Mouse (Mus musculus) hindbrain, embryonic 14.5 days (tissue): ENCODE results near the gene Ppp1ca. TPM values are rescaled to one million over a fixed set of nuclear protein-coding genes. Genes with fewer than 3 reads are reported as not detected.

Source experiments
- ATAC-seq: fragments of 200-750 bp; cut with Nextera tagmentation; 2 replicates; pipeline ENCODE4 v1.8.0; 2017; ENCODE audit warnings: moderate number of reproducible peaks, mild to moderate bottlenecking, moderate TSS enrichment, moderate library complexity; ENCODE audit not compliant: low FRiP score
- DNase-seq: peaks from one replicate; pipeline ENCODE4 v3.0.0-alpha.2; 2015; ENCODE audit warnings: low spot score
- H3K27ac ChIP-seq: fragments of 300-500 bp; sonication (generic); 2 replicates; pipeline ENCODE4 v1.5.1; 2014; ENCODE audit warnings: mild to moderate bottlenecking, moderate library complexity
- H3K27me3 ChIP-seq: fragments of 300-500 bp; sonication (generic); 2 replicates; pipeline ENCODE4 v1.6.1; 2014; ENCODE audit warnings: mild to moderate bottlenecking, low read length, mixed read lengths; ENCODE audit not compliant: control insufficient read depth, insufficient read depth
- H3K36me3 ChIP-seq: fragments of 300-500 bp; sonication (generic); replicated peaks from 2 replicates; pipeline ENCODE4 v1.6.1; 2014; ENCODE audit not compliant: control insufficient read depth, insufficient read depth
- H3K4me1 ChIP-seq: fragments of 300-500 bp; sonication (generic); replicated peaks from 2 replicates; pipeline ENCODE4 v1.6.1; 2014; ENCODE audit warnings: antibody characterized with exemption, low read length, mixed read lengths; ENCODE audit not compliant: control insufficient read depth, insufficient read depth
- H3K4me2 ChIP-seq: fragments of 300-500 bp; sonication (generic); replicated peaks from 2 replicates; pipeline ENCODE4 v1.6.1; 2014; ENCODE audit warnings: mild to moderate bottlenecking, moderate library complexity
- H3K4me3 ChIP-seq: fragments of 300-500 bp; sonication (generic); replicated peaks from 2 replicates; pipeline ENCODE4 v1.5.1; 2014; ENCODE audit warnings: mild to moderate bottlenecking, low read length
- H3K9ac ChIP-seq: fragments of 300-500 bp; sonication (generic); 2 replicates; pipeline ENCODE4 v1.6.1; 2014
- H3K9me3 ChIP-seq: fragments of 300-500 bp; sonication (generic); 2 replicates; pipeline ENCODE4 v1.6.1; 2016; ENCODE audit warnings: low read length; ENCODE audit not compliant: control insufficient read depth
- WGBS: fragments of 180-500 bp; shearing (Covaris S2); extraction: QIAGEN DNeasy Blood & Tissue Kit; methylation state at CpG from one replicate; pipeline ENCODE4 v1.1.7; 2014; 5-methylcytosine and 5-hydroxymethylcytosine counted together
- polyA plus RNA-seq: library from polyadenylated mRNA; unstranded; fragments of >200 nt; fragmentation: Nextera tagmentation; extraction: Ambion mirVana; gene quantifications from 2 replicates; pipeline ENCODE4 v1.2.1, GENCODE M21; 2014

Ppp1ca gene
- polyA plus RNA-seq, 1 experiment from 2014 or later = 581 TPM

DNA sequence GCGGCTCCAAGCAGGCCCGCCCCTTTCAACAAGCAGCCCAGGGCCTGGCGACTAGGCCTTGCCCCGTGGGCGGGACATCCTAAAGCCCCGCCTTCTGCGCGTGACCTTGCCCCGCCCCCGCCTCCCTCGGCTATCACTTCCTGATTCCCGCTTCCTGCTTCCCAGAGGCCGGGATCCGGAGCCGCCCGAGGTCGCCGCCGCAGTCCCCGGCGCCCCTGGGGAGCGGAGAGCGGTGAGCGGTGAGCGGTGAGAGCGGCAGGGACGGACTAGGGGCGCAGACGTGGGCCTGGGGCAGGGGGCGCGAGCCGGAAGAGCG lies 43.4 kb upstream of the Ppp1ca start, which contains the start of gene Coro1b:
Gene Coro1b (plus strand): TSS at position 129 of the 316 bp plus-strand sequence.
- peak; percentile 92 for ATAC-seq

DNA sequence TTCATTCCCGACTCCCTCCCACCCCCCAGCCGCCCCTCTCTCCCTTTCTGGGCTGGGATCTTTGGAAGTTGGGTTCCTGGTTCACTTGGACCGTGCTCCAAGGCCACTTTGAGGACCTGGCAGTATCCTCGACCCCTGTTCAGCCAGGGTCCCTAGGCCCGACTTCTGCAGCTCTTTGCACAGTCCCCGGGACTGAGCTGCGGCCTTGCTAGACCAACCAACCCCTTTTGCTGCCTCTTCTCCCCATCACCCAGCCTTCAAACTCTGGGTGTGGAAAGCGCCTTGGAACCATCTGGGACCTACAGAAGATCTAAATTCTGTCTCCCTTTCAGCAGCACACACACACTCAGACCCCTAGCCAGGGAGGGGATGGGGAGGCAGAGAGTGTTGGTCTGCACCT lies 43.0 kb upstream of the Ppp1ca start:
- peak overlapping the region; percentile 75 for H3K4me2 ChIP-seq
- H3K27me3 ChIP-seq = no peaks in the 10 kb centered on the region
- peak overlapping the region; percentile 80 for H3K4me3 ChIP-seq
- H3K9ac ChIP-seq = peak overlapping the region; percentile 87
- H3K9me3 ChIP-seq = no peaks in the 10 kb centered on the region
- peaks cover 28% of the 10 kb centered on the region for H3K36me3 ChIP-seq
- DNase-seq (no peak), ATAC-seq (no peak)
- H3K27ac ChIP-seq = peak overlapping the region; percentile 61
- H3K4me1 ChIP-seq = peaks cover 14% of the 10 kb centered on the region
- 2% methylated on average over 8 of the region's 8 CpGs for WGBS

More for the DNA sequence above, 43.4 kb upstream of the Ppp1ca start, which contains the start of gene Coro1b:
- Histone ChIP-seq H3K27me3 (no peaks in the 10 kb centered on the region), H3K27ac (peak within 1 kb of the TSS; percentile 61), H3K9me3 (no peaks in the 10 kb centered on the region), H3K36me3 (peaks cover 24% of the 10 kb centered on the region), H3K9ac (peak within 1 kb of the TSS; percentile 87), H3K4me2 (peak within 1 kb of the TSS; percentile 75), H3K4me1 (peaks cover 14% of the 10 kb centered on the region), H3K4me3 (peak within 1 kb of the TSS; percentile 80)
- WGBS = under 1% methylated on average over 30 of the region's 33 CpGs
- peak; percentile 90 for DNase-seq

DNA sequence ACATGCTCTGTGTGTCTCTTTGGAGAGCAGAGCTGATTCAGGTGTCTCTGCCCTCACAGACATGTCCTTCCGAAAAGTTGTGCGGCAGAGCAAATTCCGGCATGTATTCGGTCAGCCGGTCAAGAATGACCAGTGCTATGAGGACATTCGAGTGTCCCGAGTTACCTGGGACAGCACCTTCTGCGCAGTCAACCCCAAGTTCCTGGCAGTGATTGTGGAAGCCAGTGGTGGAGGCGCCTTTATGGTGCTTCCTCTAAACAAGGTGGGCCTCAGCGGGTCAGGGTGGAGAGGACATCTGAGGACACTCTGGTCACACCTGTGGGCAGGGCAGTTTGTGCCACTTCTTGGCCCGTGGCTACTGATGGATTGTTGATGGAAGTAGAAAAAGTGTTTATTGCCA lies 42.6 kb upstream of the Ppp1ca start:
- Histone ChIP-seq H3K27me3 (no peaks in the 10 kb centered on the region), H3K36me3 (peaks cover 31% of the 10 kb centered on the region), H3K4me1 (peaks cover 14% of the 10 kb centered on the region), H3K9me3 (no peaks in the 10 kb centered on the region), H3K9ac (peak overlapping the region; percentile 87), H3K4me2 (peak overlapping the region; percentile 75), H3K4me3 (peak overlapping the region; percentile 80), H3K27ac (no peak overlapping the region)
- ATAC-seq (no peak), DNase-seq (no peak)
- 89% methylated on average over 11 of the region's 11 CpGs for WGBS

DNA sequence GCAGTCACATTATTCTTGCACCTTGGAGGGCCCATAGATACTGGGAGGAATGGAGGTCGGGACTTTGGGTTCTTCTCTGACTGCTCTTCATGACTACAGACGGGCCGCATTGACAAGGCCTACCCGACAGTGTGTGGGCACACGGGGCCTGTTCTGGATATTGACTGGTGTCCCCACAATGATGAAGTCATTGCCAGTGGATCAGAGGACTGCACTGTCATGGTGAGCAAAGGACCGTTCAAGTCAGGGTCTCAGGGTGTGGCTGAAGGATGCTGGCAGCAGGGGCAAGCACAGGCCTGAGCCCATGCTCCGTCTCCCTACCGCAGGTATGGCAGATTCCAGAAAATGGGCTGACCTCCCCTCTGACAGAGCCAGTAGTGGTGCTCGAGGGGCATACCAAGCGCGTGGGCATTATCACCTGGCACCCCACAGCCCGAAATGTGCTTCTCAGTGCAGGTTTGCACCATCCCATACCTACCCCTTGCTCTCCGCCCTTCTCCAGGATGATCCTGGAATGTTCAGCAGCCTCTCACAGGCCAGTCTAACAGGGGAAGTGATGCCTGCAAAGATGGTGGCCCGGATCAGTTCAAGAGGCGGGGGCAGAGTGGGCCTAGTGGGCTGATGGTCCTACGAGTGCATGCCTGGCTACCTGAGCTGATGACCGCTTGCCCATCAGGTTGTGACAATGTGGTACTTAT lies 42.0 kb upstream of the Ppp1ca start:
- Histone ChIP-seq H3K4me1 (peaks cover 14% of the 10 kb centered on the region), H3K9me3 (no peaks in the 10 kb centered on the region), H3K4me2 (peak overlapping the region; percentile 75), H3K27me3 (no peaks in the 10 kb centered on the region), H3K27ac (no peak overlapping the region), H3K36me3 (peaks cover 31% of the 10 kb centered on the region), H3K4me3 (no peak overlapping the region), H3K9ac (no peak overlapping the region)
- ATAC-seq (no peak), DNase-seq (no peak)
- WGBS = 93% methylated on average over 17 of the region's 17 CpGs

DNA sequence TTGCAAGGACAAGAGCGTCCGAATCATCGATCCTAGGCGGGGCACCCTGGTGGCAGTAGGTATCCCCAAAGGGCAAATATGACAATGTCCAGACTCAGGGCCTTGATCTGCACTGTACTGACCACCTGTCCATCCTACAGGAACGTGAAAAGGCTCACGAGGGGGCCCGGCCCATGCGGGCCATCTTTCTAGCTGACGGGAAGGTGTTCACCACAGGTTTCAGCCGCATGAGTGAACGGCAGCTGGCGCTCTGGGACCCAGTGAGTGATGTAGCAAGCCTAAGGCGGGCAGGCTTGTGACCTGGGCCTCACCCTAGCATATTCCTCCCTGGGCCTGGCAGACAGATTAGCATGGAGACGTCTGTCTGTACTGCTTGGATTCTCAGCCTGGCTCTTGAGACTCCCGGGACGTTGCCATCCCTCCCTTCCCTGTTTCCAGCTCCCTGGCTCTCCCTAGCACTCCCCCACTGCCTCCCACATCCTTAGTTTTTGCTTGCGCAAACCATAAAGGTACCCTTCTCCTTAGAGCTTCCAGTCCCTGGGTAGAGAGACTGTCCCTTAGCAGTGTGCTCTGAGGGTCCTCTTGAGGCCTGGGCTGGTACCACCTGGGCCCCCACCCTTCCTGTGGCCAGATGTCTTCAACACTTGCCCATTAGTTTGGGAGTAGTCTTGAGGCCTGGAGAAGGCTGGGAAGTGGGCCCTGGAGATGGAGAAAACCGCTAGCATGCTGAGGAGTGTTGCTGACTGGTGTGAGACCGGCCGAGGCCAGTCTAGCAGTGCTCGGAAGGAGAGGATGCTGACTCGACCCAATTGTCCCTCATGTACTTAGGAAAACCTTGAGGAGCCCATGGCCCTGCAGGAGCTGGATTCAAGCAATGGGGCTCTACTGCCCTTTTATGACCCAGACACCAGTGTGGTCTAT lies 41.0 kb upstream of the Ppp1ca start:
- Histone ChIP-seq H3K4me1 (peaks cover 14% of the 10 kb centered on the region), H3K36me3 (peaks cover 35% of the 10 kb centered on the region), H3K4me3 (no peak overlapping the region), H3K9ac (no peak overlapping the region), H3K4me2 (no peak overlapping the region), H3K27ac (no peak overlapping the region), H3K9me3 (no peaks in the 10 kb centered on the region), H3K27me3 (no peaks in the 10 kb centered on the region)
- DNase-seq (no peak), ATAC-seq (no peak)
- 90% methylated on average over 22 of the region's 22 CpGs for WGBS

DNA sequence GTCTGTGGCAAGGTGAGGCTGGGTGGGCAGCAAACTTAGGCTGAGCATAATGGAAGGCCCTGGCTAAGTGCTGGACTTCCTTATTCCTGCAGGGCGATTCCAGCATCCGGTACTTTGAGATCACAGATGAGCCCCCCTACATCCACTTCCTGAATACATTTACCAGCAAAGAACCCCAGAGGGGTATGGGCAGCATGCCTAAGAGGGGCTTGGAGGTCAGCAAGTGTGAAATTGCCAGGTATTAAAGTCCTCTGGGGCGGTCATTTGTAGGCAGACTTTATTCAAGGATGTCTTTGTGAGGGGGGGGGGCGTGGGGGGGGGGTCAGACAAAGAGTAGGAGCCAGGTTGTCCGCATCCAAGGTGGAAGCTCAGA lies 40.4 kb upstream of the Ppp1ca start:
- no peak for DNase-seq
- no peak for ATAC-seq
- Histone ChIP-seq H3K4me3 (no peak overlapping the region), H3K4me1 (peaks cover 14% of the 10 kb centered on the region), H3K27me3 (no peaks in the 10 kb centered on the region), H3K27ac (no peak overlapping the region), H3K4me2 (no peak overlapping the region), H3K36me3 (peaks cover 42% of the 10 kb centered on the region), H3K9ac (no peak overlapping the region), H3K9me3 (no peaks in the 10 kb centered on the region)
- whole genome bisulfite sequencing = 90% methylated on average over 4 of the region's 5 CpGs

DNA sequence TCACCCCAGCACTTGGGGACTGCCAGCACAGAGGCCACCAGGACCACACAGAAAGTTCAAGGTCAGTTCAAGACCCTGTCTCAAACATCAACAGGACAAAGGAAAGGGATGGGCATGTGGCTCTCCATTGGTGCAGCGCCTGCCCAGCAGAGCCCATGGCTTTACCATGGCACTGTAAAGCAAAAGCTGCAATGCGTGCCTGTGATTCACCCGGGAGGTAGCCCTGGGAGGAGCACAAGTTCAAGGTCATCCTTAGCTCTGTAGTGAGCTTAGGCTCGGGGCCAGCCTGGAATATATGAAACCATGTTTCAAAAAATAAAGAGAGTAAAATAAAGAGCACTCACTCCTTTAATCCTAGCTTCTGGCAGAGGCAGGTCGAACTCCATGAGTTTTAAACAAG lies 40.0 kb upstream of the Ppp1ca start:
- Histone ChIP-seq H3K4me1 (peaks cover 14% of the 10 kb centered on the region), H3K27me3 (no peaks in the 10 kb centered on the region), H3K4me2 (no peak overlapping the region), H3K27ac (no peak overlapping the region), H3K9me3 (no peaks in the 10 kb centered on the region), H3K9ac (no peak overlapping the region), H3K4me3 (no peak overlapping the region), H3K36me3 (peaks cover 46% of the 10 kb centered on the region)
- WGBS = 89% methylated on average over 5 of the region's 5 CpGs
- DNase-seq = no peak
- ATAC-seq = no peak

DNA sequence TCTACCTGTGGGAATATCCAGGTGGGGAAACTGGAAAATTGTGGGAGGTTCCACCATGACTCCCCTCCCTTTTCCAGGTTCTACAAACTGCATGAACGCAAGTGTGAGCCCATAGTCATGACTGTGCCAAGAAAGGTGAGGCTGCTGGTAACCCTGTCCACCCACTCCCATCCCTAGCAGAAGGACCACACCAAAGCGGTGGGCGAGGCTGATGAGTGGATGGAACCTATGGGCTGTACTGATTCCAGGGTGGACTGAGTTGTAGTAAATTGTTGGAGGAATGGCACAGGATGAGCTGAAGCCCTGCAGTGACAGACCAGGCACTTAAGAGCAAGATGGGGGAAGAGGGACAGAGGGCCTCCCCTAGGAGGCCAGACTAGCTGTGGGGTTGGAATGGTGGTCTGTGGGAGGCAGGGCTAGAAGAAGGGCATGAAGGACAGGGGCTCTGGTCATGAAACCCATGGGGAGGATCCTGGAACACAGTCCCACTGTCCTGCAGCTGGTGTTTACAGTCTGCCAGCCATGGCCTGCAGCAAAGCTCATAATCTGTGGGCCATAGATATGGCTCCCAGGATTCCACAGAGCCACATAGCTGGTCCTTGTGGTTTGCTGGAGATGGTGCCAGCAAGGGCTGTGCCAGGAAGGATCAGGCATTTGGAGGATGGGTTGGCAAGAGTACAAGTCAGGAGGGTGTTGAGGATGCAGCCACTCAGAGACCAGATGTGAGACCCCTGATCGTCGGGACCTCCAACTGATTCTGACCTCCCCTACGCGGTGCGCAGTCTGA lies 39.2 kb upstream of the Ppp1ca start:
- H3K27me3 ChIP-seq = no peaks in the 10 kb centered on the region
- H3K36me3 ChIP-seq = peaks cover 53% of the 10 kb centered on the region
- no peak for DNase-seq
- no peak overlapping the region for H3K9ac ChIP-seq
- H3K4me2 ChIP-seq = no peak overlapping the region
- H3K4me1 ChIP-seq = peaks cover 14% of the 10 kb centered on the region
- no peak overlapping the region for H3K4me3 ChIP-seq
- H3K9me3 ChIP-seq = no peaks in the 10 kb centered on the region
- H3K27ac ChIP-seq = no peak overlapping the region
- 85% methylated on average over 8 of the region's 8 CpGs for WGBS
- ATAC-seq = no peak

DNA sequence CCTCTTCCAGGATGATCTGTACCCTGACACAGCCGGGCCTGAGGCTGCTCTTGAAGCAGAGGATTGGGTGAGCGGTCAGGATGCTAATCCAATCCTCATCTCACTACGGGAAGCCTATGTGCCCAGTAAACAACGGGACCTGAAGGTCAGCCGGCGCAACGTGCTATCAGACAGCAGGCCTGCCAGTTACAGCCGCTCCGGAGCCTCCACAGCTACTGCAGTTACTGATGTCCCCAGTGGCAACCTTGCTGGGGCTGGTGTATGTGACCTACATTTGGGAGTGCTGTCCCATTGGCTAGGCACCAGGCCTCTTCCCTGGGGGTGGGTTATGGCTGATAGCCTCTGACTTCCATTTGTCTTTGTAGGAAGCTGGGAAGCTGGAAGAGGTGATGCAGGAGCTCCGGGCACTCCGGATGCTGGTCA lies 38.6 kb upstream of the Ppp1ca start, which contains the start of gene Ptprcap:
Gene Ptprcap (plus strand): TSS at position 373 of the 423 bp plus-strand sequence.
- H3K9ac ChIP-seq = no peak within 1 kb of the TSS
- WGBS = 76% methylated on average over 11 of the region's 11 CpGs
- no peak for ATAC-seq
- peaks cover 59% of the 10 kb centered on the region for H3K36me3 ChIP-seq
- no peak within 1 kb of the TSS for H3K4me2 ChIP-seq
- H3K27ac ChIP-seq = no peak within 1 kb of the TSS
- no peaks in the 10 kb centered on the region for H3K9me3 ChIP-seq
- no peaks in the 10 kb centered on the region for H3K27me3 ChIP-seq
- DNase-seq = no peak
- H3K4me3 ChIP-seq = no peak within 1 kb of the TSS
- peaks cover 9% of the 10 kb centered on the region for H3K4me1 ChIP-seq
